Mouse (Mus musculus) G1E (cell line): ENCODE results near the gene Nrap. TPM values are rescaled to one million over a fixed set of nuclear protein-coding genes. Genes with fewer than 3 reads are reported as not detected.

ENCODE experiments used
- ATAC-seq: 2 replicates; pipeline ENCODE4 v1.8.0; 2016; ENCODE audit warnings: mild to moderate bottlenecking; ENCODE audit not compliant: insufficient number of reproducible peaks, poor library complexity, low FRiP score, severe bottlenecking; ENCODE audit errors: extremely low read depth
- DNase-seq: peaks from one replicate; pipeline ENCODE4 v3.0.0; 2012; ENCODE audit warnings: low spot score
- H3K27me3 ChIP-seq: 2 replicates; pipeline ENCODE4 v1.6.1; 2012; ENCODE audit warnings: mild to moderate bottlenecking, low read length, inconsistent platforms; ENCODE audit not compliant: insufficient read depth
- H3K36me3 ChIP-seq: replicated peaks from 2 replicates; pipeline ENCODE3; 2012; ENCODE audit warnings: mild to moderate bottlenecking, inconsistent platforms
- H3K4me1 ChIP-seq: 2 replicates; pipeline ENCODE4 v1.6.1; 2012; ENCODE audit warnings: low read depth, low read length, inconsistent platforms, mixed read lengths; ENCODE audit not compliant: insufficient read depth
- H3K4me3 ChIP-seq: 2 replicates; pipeline ENCODE4 v1.5.1; 2012; ENCODE audit warnings: low read depth, mild to moderate bottlenecking, inconsistent platforms, low read length, moderate library complexity, mixed read lengths
- H3K9me3 ChIP-seq: replicated peaks from 2 replicates; pipeline ENCODE4 v1.6.1; 2012; ENCODE audit warnings: inconsistent platforms
- CTCF ChIP-seq: IDR thresholded peaks from 2 replicates; pipeline ENCODE4 v1.5.1; 2012; ENCODE audit warnings: low read depth, low read length, inconsistent platforms, mixed read lengths
- GATA1 ChIP-seq: IDR thresholded peaks from 2 replicates; pipeline ENCODE4 v1.6.1; 2012; ENCODE audit warnings: borderline replicate concordance, low read length, inconsistent platforms, mixed read lengths
- GATA2 ChIP-seq: IDR thresholded peaks from 2 replicates; pipeline ENCODE4 v1.6.1; 2012; ENCODE audit warnings: low read depth, low read length, inconsistent platforms, borderline replicate concordance
- POLR2AphosphoS5 ChIP-seq: IDR thresholded peaks from 2 replicates; pipeline ENCODE4 v1.6.1; 2012; ENCODE audit warnings: low read depth, low read length, inconsistent platforms; ENCODE audit not compliant: insufficient replicate concordance
- TAL1 ChIP-seq: conservative IDR thresholded peaks from 2 replicates; pipeline ENCODE4 v1.6.1; 2012; ENCODE audit warnings: low read depth, low read length, inconsistent platforms, mixed read lengths
- polyA plus RNA-seq: library from polyadenylated mRNA; stranded (reverse); fragments of >175 nt; gene quantifications from 2 replicates; pipeline ENCODE4 v1.2.3, GENCODE M21; 2012
- total RNA-seq, 2 experiments: library from RNA; stranded (forward) in 1 of 2; stranded (reverse) in 1 of 2; fragments of 200-1000 nt in 1 of 2; fragments of >200 nt in 1 of 2; fragmentation: Nextera tagmentation in 1 of 2; gene quantifications; 2 replicates each; pipeline ENCODE4 v1.2.3; 2014 to 2017

The Nrap gene
- total and polyA plus RNA-seq, 3 experiments = 0.02 to 0.23 (median 0.05) TPM

- TF ChIP-seq POLR2AphosphoS5 (no peak), GATA2 (no peak), CTCF (no peak), GATA1 (no peak), TAL1 (no peak)
- Histone ChIP-seq H3K36me3 (peaks cover 45% of the 10 kb centered on the region), H3K27me3 (no peaks in the 10 kb centered on the region), H3K4me1 (peaks cover 74% of the 10 kb centered on the region), H3K9me3 (no peaks in the 10 kb centered on the region), H3K4me3 (peak overlapping the region; percentile 73; the same call in 1 of the 2 replicates)
- ATAC-seq (no peak), DNase-seq (no peak)
Observed at GRCm38 (mm10) chr19:56398528-56398795, 8.6 kb upstream of the Nrap start.

DNA sequence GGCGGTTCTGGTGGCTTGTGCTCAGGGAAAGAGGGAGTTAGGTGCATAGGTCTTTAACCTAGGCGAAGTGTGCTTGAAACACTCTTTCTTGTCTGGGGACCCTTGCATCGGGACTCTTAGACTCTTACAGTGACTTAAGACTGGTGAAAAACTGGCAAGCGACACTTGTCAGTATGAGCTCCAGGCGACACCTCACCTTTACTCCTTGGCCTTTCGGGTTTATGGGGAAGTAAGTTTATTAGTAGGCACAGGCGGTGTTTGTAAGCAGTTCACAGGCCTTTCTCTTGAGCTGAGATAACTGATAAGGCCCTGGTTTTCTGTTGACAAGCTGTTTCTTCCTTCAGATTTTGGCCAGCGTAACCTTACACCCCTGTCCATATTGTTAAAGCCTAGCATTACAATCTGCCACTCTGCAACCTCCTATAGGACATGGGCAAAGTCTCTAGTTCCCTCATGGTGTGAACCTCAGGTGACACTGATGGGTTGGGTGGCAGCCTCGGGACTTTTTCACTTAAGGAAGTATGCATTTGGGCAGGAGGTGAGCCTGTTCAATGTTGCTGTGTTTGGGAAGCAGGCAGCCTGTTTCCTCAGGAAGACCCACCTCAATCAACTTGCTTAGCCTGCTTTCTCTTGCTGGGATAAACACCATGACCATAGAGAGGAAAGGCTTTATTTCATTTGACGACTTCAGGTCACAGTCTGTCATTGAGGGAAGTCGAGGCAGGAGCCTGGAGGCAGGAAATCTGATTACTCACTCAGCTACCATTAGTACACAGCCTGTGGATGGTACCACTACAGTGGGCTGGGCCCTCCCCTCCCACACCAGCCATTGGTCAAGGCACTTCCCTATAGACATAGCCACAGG is 8.1 kb upstream of the Nrap start:
- Histone ChIP-seq H3K36me3 (peaks cover 43% of the 10 kb centered on the region), H3K4me3 (peak overlapping the region; percentile 73), H3K9me3 (no peaks in the 10 kb centered on the region), H3K27me3 (no peaks in the 10 kb centered on the region), H3K4me1 (peaks cover 79% of the 10 kb centered on the region)
- peak; percentile 40 for DNase-seq
- no peak for ATAC-seq
- TF ChIP-seq CTCF (no peak), GATA2 (no peak), POLR2AphosphoS5 (no peak), GATA1 (no peak), TAL1 (no peak)

GRCm38 (mm10) chr19:56396669-56397621 is 7.1 kb upstream of the Nrap start, which contains the start of gene Casp7:
Gene Casp7 (plus strand): TSS chr19:56397129.
- DNase-seq (peak; percentile 72), ATAC-seq (peak; percentile 5; the same call in 1 of the 2 replicates)
- H3K4me1 ChIP-seq = peaks cover 80% of the 10 kb centered on the region

GRCm38 (mm10) chr19:56396227-56396626 is 6.4 kb upstream of the Nrap start:
- DNase-seq = no peak
- H3K4me3 ChIP-seq = peak overlapping the region; percentile 73; the same call in 1 of the 2 replicates
- no peak for TF ChIP-seq GATA1
- no peak for TF ChIP-seq GATA2
- no peak for TF ChIP-seq POLR2AphosphoS5
- TF ChIP-seq TAL1 = no peak
- no peak for TF ChIP-seq CTCF
- peaks cover 26% of the 10 kb centered on the region for H3K36me3 ChIP-seq
- H3K9me3 ChIP-seq = no peaks in the 10 kb centered on the region
- no peak for ATAC-seq
- no peaks in the 10 kb centered on the region for H3K27me3 ChIP-seq
- H3K4me1 ChIP-seq = peaks cover 84% of the 10 kb centered on the region

More at GRCm38 (mm10) chr19:56396669-56397621, 7.1 kb upstream of the Nrap start, which contains the start of gene Casp7:
- Histone ChIP-seq H3K36me3 (peaks cover 33% of the 10 kb centered on the region), H3K9me3 (no peaks in the 10 kb centered on the region), H3K27me3 (no peaks in the 10 kb centered on the region), H3K4me3 (peak within 1 kb of the TSS; percentile 73)
- no peak for TF ChIP-seq POLR2AphosphoS5
- TF ChIP-seq CTCF = no peak
- no peak for TF ChIP-seq GATA1
- TF ChIP-seq TAL1 = no peak
- no peak for TF ChIP-seq GATA2

GRCm38 (mm10) chr19:56395183-56395935 is 5.5 kb upstream of the Nrap start:
- Histone ChIP-seq H3K9me3 (no peaks in the 10 kb centered on the region), H3K36me3 (peaks cover 18% of the 10 kb centered on the region), H3K4me1 (peaks cover 84% of the 10 kb centered on the region), H3K27me3 (no peaks in the 10 kb centered on the region), H3K4me3 (no peak overlapping the region)
- DNase-seq = no peak
- TF ChIP-seq GATA2 (no peak), CTCF (no peak), GATA1 (no peak), POLR2AphosphoS5 (no peak)
- no peak for ATAC-seq
